Mouse (Mus musculus): ENCODE measurements around the gene Atg4b. TPM values are rescaled to one million over a fixed set of nuclear protein-coding genes. Genes with fewer than 3 reads are reported as not detected.

Atg4b gene
- polyA plus RNA-seq, 1 experiment from 2014 or later: 64.6 TPM

DNA sequence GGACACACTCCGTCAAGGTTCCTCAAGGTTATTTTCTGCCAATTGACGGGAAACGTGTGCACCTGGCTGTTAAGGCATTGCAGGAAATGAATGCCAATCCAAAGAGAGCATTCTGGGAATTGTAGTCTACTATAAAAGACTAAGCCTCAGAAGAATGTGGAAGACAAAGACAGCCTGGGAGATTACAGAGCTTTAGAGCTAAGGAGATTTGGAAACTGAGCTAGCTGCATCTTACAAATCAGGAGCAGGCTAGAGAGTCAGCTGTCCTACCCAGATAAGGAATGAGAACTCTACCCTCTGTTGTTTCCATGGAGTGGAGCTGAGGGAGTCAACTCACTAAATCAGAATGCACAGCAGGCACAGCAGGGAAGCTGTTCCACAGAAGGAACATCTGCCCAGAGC is 19.4 kb upstream of the Atg4b start:
- Histone ChIP-seq H3K9me3 (replicated peaks) (no peaks in the 10 kb centered on the region), H3K9ac (no peak overlapping the region), H3K4me2 (no peak overlapping the region), H3K27me3 (no peaks in the 10 kb centered on the region), H3K36me3 (no peaks in the 10 kb centered on the region), H3K4me1 (replicated peaks) (peaks cover 13% of the 10 kb centered on the region), H3K4me3 (replicated peaks) (no peak overlapping the region), H3K27ac (no peak overlapping the region)
- DNase-seq: no peak
- no peak for ATAC-seq (ENCODE audit: low read depth)
- WGBS (ENCODE audit: insufficient replicate concordance): 61% methylated on average over 3 of the region's 3 CpGs

DNA sequence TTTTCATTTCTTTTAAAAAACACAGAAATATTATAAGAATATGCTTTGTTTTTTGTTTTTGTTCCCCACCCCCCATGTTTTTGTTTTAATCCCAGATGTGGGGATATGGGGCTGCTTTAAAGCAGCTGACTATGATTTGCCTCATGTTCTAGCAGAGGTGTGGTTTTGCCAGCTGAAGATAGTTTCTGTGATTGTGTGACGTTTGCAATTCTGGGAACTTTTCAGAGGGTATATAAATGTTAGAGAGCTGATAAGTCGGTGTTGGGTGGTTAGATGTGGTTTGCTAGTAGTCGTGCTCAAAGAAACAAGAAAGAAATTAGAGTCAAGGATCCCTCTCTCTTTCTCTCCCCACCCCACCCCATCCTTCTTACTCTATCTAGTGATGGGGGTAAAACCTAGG is 15.4 kb upstream of the Atg4b start:
- no peak overlapping the region for H3K9ac ChIP-seq
- H3K4me2 ChIP-seq: no peak overlapping the region
- ATAC-seq (ENCODE audit: low read depth): no peak
- H3K4me3 ChIP-seq (replicated peaks): no peak overlapping the region
- no peaks in the 10 kb centered on the region for H3K27me3 ChIP-seq
- WGBS (ENCODE audit: insufficient replicate concordance): 17% methylated on average over 3 of the region's 3 CpGs
- H3K9me3 ChIP-seq (replicated peaks): no peaks in the 10 kb centered on the region
- no peak overlapping the region for H3K27ac ChIP-seq
- DNase-seq: no peak
- peaks cover 23% of the 10 kb centered on the region for H3K4me1 ChIP-seq (replicated peaks)
- H3K36me3 ChIP-seq: no peaks in the 10 kb centered on the region

DNA sequence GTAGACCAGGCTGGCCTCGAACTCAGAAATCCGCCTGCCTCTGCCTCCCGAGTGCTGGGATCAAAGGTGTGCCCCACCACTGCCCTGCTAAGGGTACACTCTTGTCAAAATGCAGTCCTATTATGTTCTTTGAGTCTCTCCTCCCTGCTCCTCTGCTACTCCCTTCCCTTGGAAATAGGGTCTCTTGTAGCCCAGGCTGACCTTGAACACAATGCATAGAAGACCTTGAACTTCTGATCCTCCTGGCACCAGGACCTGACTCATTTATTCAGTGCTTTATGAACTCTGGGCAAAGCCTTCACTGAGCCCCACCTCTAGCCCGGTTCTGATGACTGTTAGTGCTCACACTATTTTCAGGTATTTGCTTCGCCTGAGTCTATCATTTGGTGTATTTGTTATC is 13.6 kb upstream of the Atg4b start:
- Histone ChIP-seq H3K4me2 (no peak overlapping the region), H3K9me3 (replicated peaks) (no peaks in the 10 kb centered on the region), H3K36me3 (no peaks in the 10 kb centered on the region), H3K9ac (no peak overlapping the region), H3K27me3 (no peaks in the 10 kb centered on the region), H3K4me3 (replicated peaks) (no peak overlapping the region), H3K27ac (no peak overlapping the region), H3K4me1 (replicated peaks) (peaks cover 35% of the 10 kb centered on the region)
- no peak for DNase-seq
- no peak for ATAC-seq (ENCODE audit: low read depth)
- WGBS (ENCODE audit: insufficient replicate concordance): 80% methylated on average over 5 of the region's 5 CpGs

DNA sequence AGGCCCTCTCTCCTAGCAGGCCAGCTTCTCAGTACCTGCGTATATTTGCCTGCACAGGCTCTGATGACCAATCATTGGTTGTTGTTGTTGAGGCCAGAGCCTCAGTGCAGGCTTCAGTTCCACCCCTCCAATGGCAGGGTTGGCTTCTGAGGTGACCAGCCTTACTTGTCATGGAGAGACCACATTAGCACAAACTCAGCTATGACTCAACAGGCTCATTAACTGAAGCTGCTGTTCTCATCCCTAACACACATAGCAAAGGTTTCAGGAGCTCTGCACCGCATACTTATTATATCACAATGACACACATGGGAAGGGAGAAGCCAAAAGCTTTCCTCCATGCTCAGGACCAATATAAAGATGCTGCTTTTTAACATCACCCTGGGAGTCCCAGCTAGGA is 10.6 kb upstream of the Atg4b start:
- H3K4me1 ChIP-seq (replicated peaks): peaks cover 36% of the 10 kb centered on the region
- no peak overlapping the region for H3K4me3 ChIP-seq (replicated peaks)
- H3K27ac ChIP-seq: no peak overlapping the region
- no peaks in the 10 kb centered on the region for H3K27me3 ChIP-seq
- no peak for ATAC-seq (ENCODE audit: low read depth)
- H3K9me3 ChIP-seq (replicated peaks): no peaks in the 10 kb centered on the region
- no peak overlapping the region for H3K4me2 ChIP-seq
- no peak overlapping the region for H3K9ac ChIP-seq
- no peak for DNase-seq
- no peaks in the 10 kb centered on the region for H3K36me3 ChIP-seq
- 86% methylated on average over 2 of the region's 2 CpGs for WGBS (ENCODE audit: insufficient replicate concordance)

DNA sequence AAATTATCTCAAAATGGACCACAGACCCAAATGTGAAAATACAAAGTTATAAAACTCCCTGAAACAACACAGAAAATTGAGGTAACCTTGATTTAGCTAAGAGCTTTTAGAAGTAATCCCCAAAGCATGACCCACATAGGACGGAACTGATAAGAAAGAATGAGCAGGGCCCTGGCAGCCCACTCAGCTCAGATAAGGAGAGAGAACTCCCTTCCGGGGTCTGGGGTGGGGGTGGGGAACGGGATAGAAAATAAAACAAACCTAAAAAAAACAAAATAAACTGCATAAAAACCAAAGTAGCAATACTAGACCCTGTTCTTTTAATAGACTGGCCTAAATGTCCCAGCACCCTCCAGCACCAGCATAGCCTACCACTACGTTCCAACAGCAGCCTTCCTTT is 9.3 kb upstream of the Atg4b start:
- H3K4me1 ChIP-seq (replicated peaks): peaks cover 28% of the 10 kb centered on the region
- WGBS (ENCODE audit: insufficient replicate concordance): 11% methylated on average over 4 of the region's 4 CpGs
- H3K4me2 ChIP-seq: peak overlapping the region; percentile 33
- H3K27ac ChIP-seq: no peak overlapping the region
- ATAC-seq (ENCODE audit: low read depth) (peak; percentile 78), DNase-seq (peak; percentile 24)
- no peaks in the 10 kb centered on the region for H3K36me3 ChIP-seq
- H3K9me3 ChIP-seq (replicated peaks): no peaks in the 10 kb centered on the region
- H3K9ac ChIP-seq: no peak overlapping the region
- H3K4me3 ChIP-seq (replicated peaks): no peak overlapping the region
- H3K27me3 ChIP-seq: no peaks in the 10 kb centered on the region

DNA sequence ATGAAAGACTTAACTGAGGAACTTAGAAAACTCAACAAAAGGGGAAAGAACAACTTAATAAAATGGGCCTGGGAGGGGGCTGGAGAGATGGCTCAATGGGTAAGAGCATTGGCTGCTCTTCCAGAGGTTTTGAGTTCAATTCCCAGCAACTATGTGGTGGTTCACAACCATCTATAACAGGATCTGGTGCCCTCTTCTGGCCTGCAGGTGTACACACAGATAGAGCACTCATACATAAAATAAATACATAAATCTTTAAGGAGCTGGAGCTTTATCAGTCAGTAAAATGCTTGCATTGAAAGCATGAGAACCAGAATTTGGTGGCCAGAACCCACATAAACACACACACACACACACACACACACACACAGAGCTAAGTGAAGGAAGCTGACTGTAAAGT is 8.4 kb upstream of the Atg4b start:
- Histone ChIP-seq H3K9me3 (replicated peaks) (no peaks in the 10 kb centered on the region), H3K4me3 (replicated peaks) (no peak overlapping the region), H3K9ac (no peak overlapping the region), H3K4me2 (no peak overlapping the region), H3K27ac (no peak overlapping the region), H3K4me1 (replicated peaks) (peaks cover 30% of the 10 kb centered on the region), H3K27me3 (no peaks in the 10 kb centered on the region), H3K36me3 (no peaks in the 10 kb centered on the region)
- no peak; the same call in 1 of the 2 replicates for ATAC-seq (ENCODE audit: low read depth)
- DNase-seq: no peak

DNA sequence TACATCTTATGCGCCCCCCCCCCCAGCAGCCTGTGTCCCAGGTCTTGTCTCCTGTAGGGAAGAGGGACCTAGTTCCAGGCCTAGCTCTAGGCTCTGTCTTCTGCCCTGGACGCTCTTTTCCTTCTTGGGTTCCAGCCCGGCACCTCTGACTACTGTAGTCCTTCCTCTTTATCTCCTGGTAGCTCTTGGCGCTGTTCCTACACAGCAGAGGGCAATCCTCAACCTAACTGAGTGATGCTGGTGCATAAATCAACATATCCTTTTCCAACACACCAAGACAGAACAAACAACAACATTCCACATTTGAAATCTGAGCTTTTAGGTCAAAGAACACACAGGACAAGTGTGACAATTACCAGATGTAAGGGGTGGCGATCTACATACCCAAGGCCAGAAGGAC is 5.1 kb upstream of the Atg4b start:
- Histone ChIP-seq H3K4me1 (replicated peaks) (peaks cover 28% of the 10 kb centered on the region), H3K27me3 (no peaks in the 10 kb centered on the region), H3K36me3 (peaks cover 24% of the 10 kb centered on the region), H3K4me3 (replicated peaks) (no peak overlapping the region), H3K9me3 (replicated peaks) (no peaks in the 10 kb centered on the region), H3K4me2 (no peak overlapping the region), H3K27ac (no peak overlapping the region), H3K9ac (no peak overlapping the region)
- WGBS (ENCODE audit: insufficient replicate concordance): 82% methylated on average over 5 of the region's 5 CpGs
- ATAC-seq (ENCODE audit: low read depth): no peak
- DNase-seq: no peak

DNA sequence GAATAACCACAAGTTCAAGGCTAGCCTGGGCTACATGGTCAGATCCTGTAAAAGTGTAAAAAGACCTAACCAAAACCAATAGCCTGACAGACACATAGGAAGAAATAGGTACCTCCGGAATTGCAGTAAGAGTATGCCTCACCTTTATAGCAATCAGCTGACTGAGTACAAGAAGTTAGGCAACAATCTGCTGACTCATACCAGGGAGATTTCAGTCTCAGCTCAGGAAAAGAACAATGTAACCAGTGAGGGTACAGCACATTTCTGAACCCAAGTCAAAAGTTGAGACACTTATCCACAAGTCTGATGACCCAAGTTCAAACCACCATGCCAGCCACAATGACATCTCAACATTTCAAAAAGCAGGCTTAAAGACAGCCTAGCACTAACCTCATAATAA is 2.8 kb upstream of the Atg4b start:
- DNase-seq (no peak), ATAC-seq (ENCODE audit: low read depth) (no peak)
- 91% methylated on average over 1 of the region's 1 CpGs for WGBS (ENCODE audit: insufficient replicate concordance)
- H3K36me3 ChIP-seq: peaks cover 24% of the 10 kb centered on the region
- H3K9ac ChIP-seq: no peak overlapping the region
- no peak overlapping the region for H3K4me2 ChIP-seq
- no peaks in the 10 kb centered on the region for H3K9me3 ChIP-seq (replicated peaks)
- H3K27ac ChIP-seq: no peak overlapping the region
- peaks cover 25% of the 10 kb centered on the region for H3K4me1 ChIP-seq (replicated peaks)
- H3K4me3 ChIP-seq (replicated peaks): no peak overlapping the region
- H3K27me3 ChIP-seq: no peaks in the 10 kb centered on the region

DNA sequence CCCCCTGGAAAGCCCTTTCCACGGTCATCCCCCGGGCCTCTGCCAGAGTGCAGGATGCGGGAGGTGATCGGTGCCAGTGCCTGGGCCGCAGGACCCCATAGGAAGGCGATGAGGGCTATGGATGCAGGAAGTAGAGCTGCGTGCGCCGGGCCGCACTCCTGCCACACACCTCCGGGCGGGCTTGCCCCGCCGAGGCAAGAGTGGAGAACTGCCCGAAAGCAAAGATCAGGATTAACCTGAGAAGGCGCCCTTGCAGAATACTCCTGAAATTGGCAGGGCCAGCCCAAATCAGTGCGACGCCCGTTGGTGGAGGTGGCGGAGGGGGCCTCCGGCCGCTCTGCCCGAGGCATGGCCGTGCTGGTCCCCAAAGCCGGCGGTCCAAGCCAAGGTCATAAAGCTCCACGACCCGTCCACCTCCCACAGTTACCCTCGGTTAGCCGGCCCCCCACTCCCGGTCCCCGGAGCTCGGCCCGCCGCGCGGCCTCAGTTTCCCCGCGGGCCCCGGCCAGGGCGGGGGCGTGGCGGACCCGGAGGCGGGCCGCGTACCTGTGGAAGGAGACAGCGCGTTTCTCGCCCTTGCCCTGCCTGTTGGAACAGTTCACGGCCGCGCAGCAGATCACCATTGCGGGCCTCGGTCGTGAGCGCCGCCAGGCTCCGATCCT is 2.7 kb downstream of the Atg4b start:
- DNase-seq (no peak), ATAC-seq (ENCODE audit: low read depth) (peak; percentile 41)
- under 1% methylated on average over 59 of the region's 59 CpGs for WGBS (ENCODE audit: insufficient replicate concordance)
- H3K9ac ChIP-seq: peak overlapping the region; percentile 92
- peaks cover 56% of the 10 kb centered on the region for H3K4me1 ChIP-seq (replicated peaks)
- peak overlapping the region; percentile 94 for H3K4me3 ChIP-seq (replicated peaks)
- H3K4me2 ChIP-seq: peak overlapping the region; percentile 99
- no peaks in the 10 kb centered on the region for H3K27me3 ChIP-seq
- peaks cover 17% of the 10 kb centered on the region for H3K36me3 ChIP-seq
- no peaks in the 10 kb centered on the region for H3K9me3 ChIP-seq (replicated peaks)
- peak overlapping the region; percentile 95 for H3K27ac ChIP-seq

DNA sequence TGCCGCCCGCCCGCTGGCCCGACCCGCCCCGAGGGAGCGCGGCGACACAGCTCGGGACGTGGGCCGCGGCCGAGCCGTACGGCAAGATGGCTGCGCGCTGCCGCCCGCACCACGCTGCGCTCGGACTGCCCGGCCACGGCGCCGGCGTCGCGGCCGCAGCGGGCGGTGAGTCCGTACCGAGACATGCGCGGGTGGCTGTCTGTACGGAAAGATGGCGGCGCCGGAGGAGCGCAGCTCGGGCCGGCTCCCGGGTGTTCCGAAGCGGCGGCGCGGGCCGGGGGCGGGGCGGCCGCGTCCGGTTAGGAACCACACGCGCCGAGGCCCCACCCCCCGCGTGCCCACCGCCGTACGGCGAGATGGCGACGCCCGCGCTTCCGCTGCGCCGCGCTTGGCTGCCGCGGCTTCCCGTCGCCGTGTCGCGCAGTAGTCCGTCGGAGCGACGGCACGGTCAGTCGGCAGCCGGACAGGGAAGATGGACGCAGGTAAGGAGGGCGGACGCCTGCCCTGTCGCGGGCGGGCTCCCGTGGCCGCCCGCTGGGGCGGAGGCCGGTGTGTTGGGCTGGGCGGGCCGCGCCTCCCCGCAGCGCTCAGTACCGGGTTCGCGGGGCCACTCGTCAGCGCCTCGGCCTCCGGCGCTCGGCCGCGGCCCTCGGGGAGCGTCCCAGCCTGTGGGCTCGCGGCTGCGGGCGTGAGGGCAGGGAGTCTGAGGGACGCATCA is 3.4 kb downstream of the Atg4b start, which contains the start of gene Thap4:
Gene Thap4 (minus strand): TSS at position 292 of the 718 bp plus-strand sequence.
- peak within 1 kb of the TSS; percentile 95 for H3K27ac ChIP-seq
- H3K4me1 ChIP-seq (replicated peaks): peaks cover 63% of the 10 kb centered on the region
- WGBS (ENCODE audit: insufficient replicate concordance): under 1% methylated on average over 95 of the region's 121 CpGs
- H3K36me3 ChIP-seq: peaks cover 10% of the 10 kb centered on the region
- H3K4me2 ChIP-seq: peak within 1 kb of the TSS; percentile 99
- H3K9ac ChIP-seq: peak within 1 kb of the TSS; percentile 92
- H3K4me3 ChIP-seq (replicated peaks): peak within 1 kb of the TSS; percentile 94
- no peaks in the 10 kb centered on the region for H3K27me3 ChIP-seq
- DNase-seq: peak; percentile 77
- ATAC-seq (ENCODE audit: low read depth): peak; percentile 82
- H3K9me3 ChIP-seq (replicated peaks): no peaks in the 10 kb centered on the region

DNA sequence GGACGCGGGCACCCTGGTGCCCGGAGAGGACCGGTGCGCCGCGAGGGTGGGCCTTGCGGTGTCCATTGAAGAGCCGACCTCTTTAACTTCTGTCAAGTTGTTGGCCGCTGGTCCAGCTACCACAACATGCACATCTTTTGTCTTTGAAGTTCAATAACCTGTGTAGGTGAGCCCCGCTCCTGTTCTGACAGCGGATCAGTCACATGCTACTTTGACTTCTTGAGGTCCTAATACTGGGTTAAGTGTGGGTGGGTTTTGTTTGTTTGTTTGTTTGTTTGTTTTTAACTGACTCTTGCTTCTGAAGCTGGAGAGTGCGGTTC is 4.0 kb downstream of the Atg4b start:
- ATAC-seq (ENCODE audit: low read depth) (no peak), DNase-seq (no peak)
- no peaks in the 10 kb centered on the region for H3K9me3 ChIP-seq (replicated peaks)
- peaks cover 5% of the 10 kb centered on the region for H3K36me3 ChIP-seq
- H3K27ac ChIP-seq: peak overlapping the region; percentile 95
- WGBS (ENCODE audit: insufficient replicate concordance): under 1% methylated on average over 13 of the region's 13 CpGs
- H3K4me3 ChIP-seq (replicated peaks): peak overlapping the region; percentile 94
- H3K27me3 ChIP-seq: no peaks in the 10 kb centered on the region
- peak overlapping the region; percentile 99 for H3K4me2 ChIP-seq
- peaks cover 68% of the 10 kb centered on the region for H3K4me1 ChIP-seq (replicated peaks)
- H3K9ac ChIP-seq: peak overlapping the region; percentile 92

DNA sequence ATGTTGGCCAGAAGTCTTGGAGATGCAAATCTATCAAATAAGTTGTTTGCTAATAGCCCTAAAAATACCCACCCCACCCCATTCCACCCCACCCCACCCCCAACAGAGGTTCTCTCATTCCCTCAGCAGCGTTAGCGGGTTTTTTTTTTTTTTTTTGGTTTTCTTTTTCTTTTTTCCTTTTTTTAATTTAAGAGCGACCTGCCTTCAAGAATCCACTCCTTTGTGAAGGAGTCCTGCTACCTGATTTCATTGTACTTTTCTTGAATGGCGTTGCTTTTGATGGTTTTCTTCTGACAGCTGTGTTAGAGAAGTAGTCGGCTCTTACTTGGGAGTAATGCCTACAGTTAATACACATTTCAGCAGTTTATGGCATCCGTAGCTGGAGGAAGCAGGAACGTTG is 4.3 kb downstream of the Atg4b start:
- Histone ChIP-seq H3K9ac (peak overlapping the region; percentile 92), H3K4me1 (replicated peaks) (peaks cover 69% of the 10 kb centered on the region), H3K4me3 (replicated peaks) (peak overlapping the region; percentile 94), H3K36me3 (peaks cover 2% of the 10 kb centered on the region), H3K4me2 (peak overlapping the region; percentile 99), H3K27me3 (no peaks in the 10 kb centered on the region), H3K9me3 (replicated peaks) (no peaks in the 10 kb centered on the region), H3K27ac (peak overlapping the region; percentile 95)
- DNase-seq (no peak), ATAC-seq (ENCODE audit: low read depth) (no peak)
- WGBS (ENCODE audit: insufficient replicate concordance): 26% methylated on average over 7 of the region's 7 CpGs

Measured in liver, embryonic 13.5 days (tissue).